Mouse (Mus musculus) forebrain, embryonic 16.5 days (tissue): ENCODE measurements around the gene Hdac1. TPM values are rescaled to one million over a fixed set of nuclear protein-coding genes. Genes with fewer than 3 reads are reported as not detected.

Source experiments
- ATAC-seq: fragments of 200-750 bp; cut with Nextera tagmentation; 2 replicates; pipeline ENCODE4 v1.8.0; 2017; ENCODE audit warnings: mild to moderate bottlenecking, moderate library complexity
- H3K27ac ChIP-seq: fragments of 300-500 bp; sonication (generic); 2 replicates; pipeline ENCODE4 v1.5.1; 2014; ENCODE audit warnings: low read length, control low read depth
- H3K27me3 ChIP-seq: fragments of 300-500 bp; sonication (generic); replicated peaks from 2 replicates; pipeline ENCODE4 v1.6.1; 2014; ENCODE audit warnings: low read length; ENCODE audit not compliant: control insufficient read depth, insufficient read depth
- H3K36me3 ChIP-seq: fragments of 300-500 bp; sonication (generic); 2 replicates; pipeline ENCODE4 v1.6.1; 2014; ENCODE audit not compliant: control insufficient read depth, insufficient read depth
- H3K4me1 ChIP-seq: fragments of 300-500 bp; sonication (generic); replicated peaks from 2 replicates; pipeline ENCODE4 v1.6.1; 2014; ENCODE audit warnings: low read length; ENCODE audit not compliant: control insufficient read depth, insufficient read depth
- H3K4me2 ChIP-seq: fragments of 300-500 bp; sonication (generic); 2 replicates; pipeline ENCODE4 v1.6.1; 2014; ENCODE audit warnings: mild to moderate bottlenecking, low read length, control low read depth
- H3K4me3 ChIP-seq: fragments of 300-500 bp; sonication (generic); replicated peaks from 2 replicates; pipeline ENCODE4 v1.5.1; 2014; ENCODE audit warnings: mild to moderate bottlenecking, low read length, control low read depth
- H3K9ac ChIP-seq: fragments of 300-500 bp; sonication (generic); replicated peaks from 2 replicates; pipeline ENCODE4 v1.6.1; 2014; ENCODE audit warnings: low read depth, low read length, control low read depth
- H3K9me3 ChIP-seq: fragments of 300-500 bp; sonication (generic); 2 replicates; pipeline ENCODE4 v1.6.1; 2016; ENCODE audit warnings: low read length; ENCODE audit not compliant: control insufficient read depth
- WGBS: fragments of 180-500 bp; shearing (Covaris S2); extraction: QIAGEN DNeasy Blood & Tissue Kit; methylation state at CpG from one replicate; pipeline ENCODE4 v1.1.7; 2014; 5-methylcytosine and 5-hydroxymethylcytosine counted together
- polyA plus RNA-seq: library from polyadenylated mRNA; unstranded; fragments of >200 nt; fragmentation: Nextera tagmentation; extraction: Ambion mirVana; gene quantifications from 2 replicates; pipeline ENCODE4 v1.2.1, GENCODE M21; 2015

Hdac1 gene
- 113 and 116 TPM in 2 replicates for polyA plus RNA-seq

- H3K4me1 ChIP-seq, result peaks cover 12% of the 10 kb centered on the region
- H3K36me3 ChIP-seq, result no peaks in the 10 kb centered on the region
- peak within 1 kb of the TSS; percentile 77 for H3K27ac ChIP-seq
- peak; percentile 100 for ATAC-seq
- no peaks in the 10 kb centered on the region for H3K27me3 ChIP-seq
- WGBS, result under 1% methylated on average over 43 of the region's 46 CpGs
- no peaks in the 10 kb centered on the region for H3K9me3 ChIP-seq
- peak within 1 kb of the TSS; percentile 90 for H3K4me3 ChIP-seq
- H3K9ac ChIP-seq, result peak within 1 kb of the TSS; percentile 90
- peak within 1 kb of the TSS; percentile 85 for H3K4me2 ChIP-seq
Measured at GRCm38 (mm10) chr4:129542592-129543141, at the start of gene Hdac1. Gene Hdac1 (minus strand): TSS chr4:129542713.

GRCm38 (mm10) chr4:129588865-129589264 is 46.4 kb upstream of the Hdac1 start:
- WGBS, result 82% methylated on average over 4 of the region's 4 CpGs
- Histone ChIP-seq H3K4me2 (no peak overlapping the region), H3K36me3 (peaks cover 27% of the 10 kb centered on the region), H3K4me3 (no peak overlapping the region), H3K4me1 (peaks cover 7% of the 10 kb centered on the region), H3K27me3 (no peaks in the 10 kb centered on the region), H3K9me3 (no peaks in the 10 kb centered on the region), H3K27ac (no peak overlapping the region), H3K9ac (no peak overlapping the region)
- no peak for ATAC-seq

GRCm38 (mm10) chr4:129586943-129587342 is 44.4 kb upstream of the Hdac1 start:
- no peak overlapping the region for H3K9ac ChIP-seq
- 10% methylated on average over 1 of the region's 1 CpGs for WGBS
- H3K27me3 ChIP-seq, result no peaks in the 10 kb centered on the region
- H3K4me3 ChIP-seq, result no peak overlapping the region
- no peak overlapping the region for H3K4me2 ChIP-seq
- H3K36me3 ChIP-seq, result peaks cover 17% of the 10 kb centered on the region
- H3K27ac ChIP-seq, result no peak overlapping the region
- no peak for ATAC-seq
- H3K9me3 ChIP-seq, result no peaks in the 10 kb centered on the region
- H3K4me1 ChIP-seq, result peaks cover 7% of the 10 kb centered on the region

DNA sequence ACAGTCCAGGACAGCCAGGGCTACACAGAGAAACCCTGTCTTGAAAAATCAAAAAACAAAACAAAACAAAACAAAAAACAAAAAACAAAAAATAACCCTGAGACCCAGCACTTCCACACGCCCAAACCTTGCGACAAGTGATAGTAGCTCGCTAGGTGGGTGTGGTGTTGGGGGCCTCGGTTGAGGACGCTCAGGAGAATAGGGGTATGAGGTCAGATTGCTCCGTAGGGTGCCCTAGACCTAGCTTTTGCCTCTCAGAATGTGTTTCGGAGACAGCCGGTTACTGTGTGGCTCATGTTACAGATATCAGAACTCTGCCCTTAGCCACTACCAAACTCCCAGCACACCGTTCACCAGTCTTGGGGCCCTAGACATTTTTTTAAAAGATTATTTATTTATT is 43.3 kb upstream of the Hdac1 start:
- Histone ChIP-seq H3K4me1 (peaks cover 7% of the 10 kb centered on the region), H3K4me2 (no peak overlapping the region), H3K36me3 (peaks cover 7% of the 10 kb centered on the region; the same call in 1 of the 2 replicates), H3K9ac (no peak overlapping the region), H3K27me3 (no peaks in the 10 kb centered on the region), H3K4me3 (no peak overlapping the region), H3K27ac (no peak overlapping the region), H3K9me3 (no peaks in the 10 kb centered on the region)
- no peak for ATAC-seq
- 82% methylated on average over 9 of the region's 9 CpGs for WGBS

DNA sequence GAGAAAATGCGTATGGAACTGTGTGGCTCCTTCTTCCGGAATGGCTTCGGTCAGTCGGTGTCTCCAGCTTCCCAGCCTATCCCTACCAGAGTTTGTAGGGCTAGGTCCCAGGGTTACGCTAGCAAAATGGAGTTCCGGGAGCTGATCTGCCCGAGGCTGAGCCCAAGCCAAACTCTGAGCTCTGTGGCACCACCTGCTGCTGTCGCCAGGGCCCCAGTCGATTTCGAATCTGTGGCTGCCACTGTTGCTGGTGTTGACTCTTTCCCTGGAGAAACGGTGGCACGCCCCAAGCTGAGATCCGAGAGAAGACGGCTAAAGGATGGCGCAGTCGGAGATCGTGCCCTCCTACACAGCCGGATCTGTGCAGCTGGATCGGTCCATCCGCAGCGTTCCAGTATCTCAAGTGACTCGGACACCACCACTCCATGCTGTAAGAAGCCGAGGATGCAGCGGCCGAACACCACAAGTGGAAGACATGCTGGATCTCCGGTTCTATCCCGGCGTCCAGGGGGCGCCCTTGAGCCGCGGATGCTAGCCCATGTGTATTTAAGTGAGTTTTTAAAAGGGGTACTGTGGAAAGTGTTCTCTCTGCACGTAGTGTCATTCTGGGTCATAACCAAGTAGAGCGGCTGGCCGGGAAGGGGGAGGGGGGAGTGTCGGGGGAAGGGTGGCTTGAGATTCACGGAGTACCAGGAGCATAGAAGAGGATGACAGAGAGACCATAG is 42.5 kb upstream of the Hdac1 start:
- Histone ChIP-seq H3K27ac (no peak overlapping the region), H3K27me3 (no peaks in the 10 kb centered on the region), H3K36me3 (no peaks in the 10 kb centered on the region), H3K9me3 (no peaks in the 10 kb centered on the region), H3K4me1 (peaks cover 7% of the 10 kb centered on the region), H3K4me2 (peak overlapping the region; percentile 61), H3K9ac (peak overlapping the region; percentile 50), H3K4me3 (peak overlapping the region; percentile 41)
- WGBS, result 1% methylated on average over 36 of the region's 36 CpGs
- ATAC-seq, result peak; percentile 52

- Histone ChIP-seq H3K4me3 (no peak overlapping the region), H3K4me2 (no peak overlapping the region; the same call in 1 of the 2 replicates), H3K27me3 (no peaks in the 10 kb centered on the region), H3K9ac (no peak overlapping the region; the same call in 1 of the 2 replicates), H3K36me3 (no peaks in the 10 kb centered on the region), H3K27ac (no peak overlapping the region), H3K4me1 (peaks cover 7% of the 10 kb centered on the region), H3K9me3 (no peaks in the 10 kb centered on the region)
- WGBS, result 74% methylated on average over 1 of the region's 1 CpGs
- no peak for ATAC-seq
Measured at GRCm38 (mm10) chr4:129584370-129584769, 41.9 kb upstream of the Hdac1 start.

DNA sequence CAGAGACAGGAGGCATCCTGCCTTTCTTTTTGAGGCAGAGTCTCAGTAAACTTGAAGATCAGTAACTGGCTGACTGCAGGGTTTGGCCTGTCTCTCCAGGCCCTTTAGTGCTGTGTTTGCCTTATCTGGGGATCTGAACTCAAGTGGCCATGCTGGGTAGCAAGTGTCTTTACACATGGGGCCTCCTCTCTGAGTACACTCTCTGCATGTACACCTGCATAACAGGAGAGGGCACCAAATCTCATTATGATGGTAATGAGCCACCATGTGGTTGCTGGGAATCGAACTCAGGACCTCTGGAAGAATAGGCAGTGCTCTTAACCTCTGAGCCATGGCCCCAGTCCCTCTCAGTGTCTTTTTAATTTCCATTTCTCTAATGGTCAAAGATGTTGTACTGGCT is 39.7 kb upstream of the Hdac1 start:
- Histone ChIP-seq H3K9ac (no peak overlapping the region), H3K27ac (no peak overlapping the region), H3K4me2 (no peak overlapping the region), H3K4me3 (no peak overlapping the region), H3K9me3 (no peaks in the 10 kb centered on the region), H3K27me3 (no peaks in the 10 kb centered on the region), H3K4me1 (peaks cover 9% of the 10 kb centered on the region), H3K36me3 (no peaks in the 10 kb centered on the region)
- ATAC-seq, result no peak
- 79% methylated on average over 1 of the region's 1 CpGs for WGBS

DNA sequence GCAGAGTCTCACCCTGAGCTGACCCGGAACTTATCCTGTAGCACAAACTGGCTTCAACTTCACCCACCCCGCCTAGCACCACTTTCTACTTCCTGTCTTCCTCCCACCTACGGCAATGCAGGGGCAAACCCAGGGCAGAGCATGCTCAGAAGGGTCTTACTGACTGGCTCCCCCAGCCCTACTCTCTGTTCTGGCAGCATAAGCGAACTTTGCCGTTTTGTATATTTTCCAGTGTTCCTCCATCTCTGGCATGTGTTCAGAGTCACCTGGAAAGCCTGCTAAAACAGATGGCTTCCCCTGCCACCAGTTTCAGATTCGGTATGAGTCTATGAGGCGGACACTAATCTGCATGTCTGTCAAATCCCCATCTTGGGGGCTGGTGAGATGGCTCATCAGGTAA is 37.8 kb upstream of the Hdac1 start:
- 68% methylated on average over 7 of the region's 7 CpGs for WGBS
- H3K27me3 ChIP-seq, result no peaks in the 10 kb centered on the region
- ATAC-seq, result no peak

DNA sequence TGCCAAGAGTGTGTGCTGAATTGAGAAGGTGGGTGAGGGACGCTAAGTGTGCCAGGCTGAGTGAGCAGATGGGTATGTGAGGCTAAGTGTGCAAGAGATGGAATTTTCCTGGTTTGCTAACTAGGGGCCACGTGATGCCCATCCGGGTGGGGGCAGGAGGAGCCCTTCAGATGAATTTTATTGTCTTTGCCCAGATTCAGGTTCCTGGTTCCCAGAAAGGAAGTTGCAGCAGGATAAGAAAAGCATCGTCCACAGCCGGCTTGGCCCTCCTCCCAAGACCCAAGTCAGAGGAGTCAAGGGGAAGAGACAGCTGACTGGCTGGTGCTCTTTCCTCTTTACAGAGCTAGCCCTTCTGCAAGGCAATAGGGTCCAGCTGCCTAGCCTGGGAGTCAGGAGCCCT is 36.0 kb upstream of the Hdac1 start, which contains the start of gene Fam167b:
TSS of gene Fam167b (minus strand) at position 84 of the 400 bp plus-strand sequence.
- Histone ChIP-seq H3K4me3 (no peak within 1 kb of the TSS), H3K36me3 (no peaks in the 10 kb centered on the region), H3K9ac (no peak within 1 kb of the TSS), H3K4me1 (peaks cover 7% of the 10 kb centered on the region), H3K4me2 (no peak within 1 kb of the TSS), H3K9me3 (no peaks in the 10 kb centered on the region), H3K27ac (no peak within 1 kb of the TSS), H3K27me3 (no peaks in the 10 kb centered on the region)
- ATAC-seq, result no peak
- 90% methylated on average over 5 of the region's 5 CpGs for whole genome bisulfite sequencing

More for the DNA sequence above, 37.8 kb upstream of the Hdac1 start:
- Histone ChIP-seq H3K9ac (no peak overlapping the region), H3K27ac (no peak overlapping the region), H3K4me2 (no peak overlapping the region), H3K4me1 (peaks cover 14% of the 10 kb centered on the region), H3K9me3 (no peaks in the 10 kb centered on the region), H3K36me3 (no peaks in the 10 kb centered on the region), H3K4me3 (no peak overlapping the region)
